Mouse (Mus musculus) Patski (cell line): ENCODE data around the gene Rnd2. TPM values are rescaled to one million over a fixed set of nuclear protein-coding genes. Genes with fewer than 3 reads are reported as not detected.
"Not testable (repeated sequence)": the region's sequence is repeated elsewhere in the genome, so short reads cannot be mapped to it uniquely, and the experiment has no call there.

ENCODE experiments used
- ATAC-seq: fragments of 100-300 bp; one replicate; pipeline ENCODE4 v1.8.0; 2021
- CTCF ChIA-PET: fragments of 350-600 bp; sonication (Branson Sonifier 250); formaldehyde crosslinking; loops from one replicate; lab custom pipeline; 2022; ENCODE audit warnings: inconsistent platforms; lab: Charles Lee
- POLR2A ChIA-PET: fragments of 350-600 bp; sonication (Branson Sonifier 250); formaldehyde crosslinking; loops from one replicate; lab custom pipeline; 2022; ENCODE audit warnings: antibody characterized with exemption, inconsistent platforms; lab: Charles Lee
- DNase-seq: peaks from one replicate; pipeline ENCODE4 v3.0.0-alpha.2; 2011; ENCODE audit warnings: low read depth, low spot score
- H3K27me3 ChIP-seq: fragments of 371-371 bp; one replicate; pipeline ENCODE4 v1.5.1; 2021
- CTCF ChIP-seq: fragments of 100-300 bp; IDR thresholded peaks from one replicate; pipeline ENCODE4 v1.5.1; 2021
- in situ Hi-C: fragments of 300-500 bp; cut with MboI; formaldehyde crosslinking; loops from 3 replicates; pipeline ENCODE4 v1.11.1; 2018; ENCODE audit warnings: low pct_unique_long_range_greater_than_20kb, mixed read lengths
- polyA plus RNA-seq: library from polyadenylated mRNA; unstranded; gene quantifications from one replicate; pipeline ENCODE4 v1.2.3, GENCODE M21; 2021

Rnd2 gene
- polyA plus RNA-seq, 1 experiment from 2014 or later, result 22.6 TPM

GRCm38 (mm10) chr11:101424925-101425813, 39.6 kb upstream of the Rnd2 start, which contains the start of the genes Rundc1 and Ptges3l:
TSS of gene Rundc1 (plus strand) at chr11:101425085.
TSS of gene Ptges3l (minus strand) at chr11:101425333.
- POLR2A ChIA-PET, result interaction anchor here (1.0 to 1.5 kb wide), 2 partner anchors 9 to 19 kb away, joined by 3 to 6 read pairs; no protein-coding TSS in a partner anchor

GRCm38 (mm10) chr11:101426165-101426564, 38.6 kb upstream of the Rnd2 start:
- no peaks in the 10 kb centered on the region for H3K27me3 ChIP-seq
- DNase-seq (no peak), ATAC-seq (no peak)
- ChIA-PET POLR2A (interaction anchor here (0.7 kb wide), 1 partner anchor 128 kb away, joined by 3 read pairs; no protein-coding TSS in a partner anchor), CTCF (interaction anchor here (1.0 kb wide), 1 partner anchor 16 kb away, joined by 3 read pairs; the partner anchor contains the start of gene Rpl27)
- in situ Hi-C loops, result no loop called here
- no peak for TF ChIP-seq CTCF

More at GRCm38 (mm10) chr11:101424925-101425813, 39.6 kb upstream of the Rnd2 start, which contains the start of the genes Rundc1 and Ptges3l:
- CTCF ChIA-PET, result interaction anchor here (1.0 kb wide), 1 partner anchor 17 kb away, joined by 3 read pairs; the partner anchor contains the start of gene Rpl27
- ATAC-seq, result peak; percentile 86
- no peak for TF ChIP-seq CTCF
- in situ Hi-C loops, result no loop called here
- no peaks in the 10 kb centered on the region for H3K27me3 ChIP-seq
- DNase-seq, result peak; percentile 65

- ChIA-PET CTCF (interaction anchor here (0.7 kb wide), 1 partner anchor 36 kb away, joined by 4 read pairs; no protein-coding TSS in a partner anchor), POLR2A (no interaction called here)
- TF ChIP-seq CTCF, result no peak
- in situ Hi-C loops, result no loop called here
- ATAC-seq (no peak), DNase-seq (no peak)
- H3K27me3 ChIP-seq, result no peaks in the 10 kb centered on the region
Observed at GRCm38 (mm10) chr11:101431327-101431726, 33.5 kb upstream of the Rnd2 start.

- H3K27me3 ChIP-seq, result no peaks in the 10 kb centered on the region
- ATAC-seq, result no peak
- TF ChIP-seq CTCF, result no peak
- ChIA-PET POLR2A (no interaction called here), CTCF (interaction anchor here (0.7 to 1.7 kb wide), 2 partner anchors 9 to 13 kb away, joined by 3 to 10 read pairs; partner anchors contain the start of gene Rpl27)
- in situ Hi-C loops, result no loop called here
- DNase-seq, result no peak
Observed at GRCm38 (mm10) chr11:101433396-101433795, 31.4 kb upstream of the Rnd2 start.

- TF ChIP-seq CTCF, result no peak
- ChIA-PET CTCF (no interaction called here), POLR2A (no interaction called here)
- DNase-seq (no peak), ATAC-seq (no peak)
- in situ Hi-C loops, result no loop called here
- no peaks in the 10 kb centered on the region for H3K27me3 ChIP-seq
Observed at GRCm38 (mm10) chr11:101435831-101436230, 29.0 kb upstream of the Rnd2 start.

- no peaks in the 10 kb centered on the region for H3K27me3 ChIP-seq
- ChIA-PET CTCF (interaction anchor here (1.5 kb wide), 1 partner anchor 21 kb away, joined by 3 read pairs; no protein-coding TSS in a partner anchor), POLR2A (interaction anchor here (0.7 kb wide), 1 partner anchor 87 kb away, joined by 4 read pairs; no protein-coding TSS in a partner anchor)
- in situ Hi-C loops, result no loop called here
- ATAC-seq (no peak), DNase-seq (no peak)
- TF ChIP-seq CTCF, result no peak
Observed at GRCm38 (mm10) chr11:101436916-101437315, 27.9 kb upstream of the Rnd2 start.

GRCm38 (mm10) chr11:101438006-101438405, 26.8 kb upstream of the Rnd2 start:
- in situ Hi-C loops, POLR2A ChIA-PET, DNase-seq, ATAC-seq, H3K27me3 ChIP-seq, CTCF ChIA-PET: not testable (repeated sequence)

GRCm38 (mm10) chr11:101441450-101442126, 23.2 kb upstream of the Rnd2 start:
- ChIA-PET CTCF (interaction anchor here (0.7 to 1.8 kb wide), 7 partner anchors 9 to 118 kb away, joined by 3 to 11 read pairs (median 3); partner anchors contain the start of gene Aarsd1), POLR2A (interaction anchor here (0.6 to 3.0 kb wide), 4 partner anchors 14 to 150 kb away, joined by 3 to 12 read pairs (median 4); partner anchors contain the start of gene Aarsd1)
- H3K27me3 ChIP-seq, in situ Hi-C loops, ATAC-seq, DNase-seq: not testable (repeated sequence)

- TF ChIP-seq CTCF, result peak; percentile 67
- peak; percentile 92 for ATAC-seq
- H3K27me3 ChIP-seq, result no peaks in the 10 kb centered on the region
- in situ Hi-C loops, result no loop called here
- ChIA-PET POLR2A (interaction anchor here (0.7 to 3.0 kb wide), 2 partner anchors 23 to 25 kb away, joined by 5 to 12 read pairs; partner anchors contain the start of gene Aarsd1), CTCF (interaction anchor here (0.7 to 1.8 kb wide), 7 partner anchors 9 to 118 kb away, joined by 3 to 11 read pairs (median 3); partner anchors contain the start of gene Aarsd1)
- peak; percentile 97 for DNase-seq
Observed at GRCm38 (mm10) chr11:101442127-101442693, 22.6 kb upstream of the Rnd2 start, which contains the start of gene Rpl27. TSS of gene Rpl27 (plus strand) at chr11:101442298.
